Mouse (Mus musculus): ENCODE data around the gene Ndufb8.

Gene Ndufb8

DNA sequence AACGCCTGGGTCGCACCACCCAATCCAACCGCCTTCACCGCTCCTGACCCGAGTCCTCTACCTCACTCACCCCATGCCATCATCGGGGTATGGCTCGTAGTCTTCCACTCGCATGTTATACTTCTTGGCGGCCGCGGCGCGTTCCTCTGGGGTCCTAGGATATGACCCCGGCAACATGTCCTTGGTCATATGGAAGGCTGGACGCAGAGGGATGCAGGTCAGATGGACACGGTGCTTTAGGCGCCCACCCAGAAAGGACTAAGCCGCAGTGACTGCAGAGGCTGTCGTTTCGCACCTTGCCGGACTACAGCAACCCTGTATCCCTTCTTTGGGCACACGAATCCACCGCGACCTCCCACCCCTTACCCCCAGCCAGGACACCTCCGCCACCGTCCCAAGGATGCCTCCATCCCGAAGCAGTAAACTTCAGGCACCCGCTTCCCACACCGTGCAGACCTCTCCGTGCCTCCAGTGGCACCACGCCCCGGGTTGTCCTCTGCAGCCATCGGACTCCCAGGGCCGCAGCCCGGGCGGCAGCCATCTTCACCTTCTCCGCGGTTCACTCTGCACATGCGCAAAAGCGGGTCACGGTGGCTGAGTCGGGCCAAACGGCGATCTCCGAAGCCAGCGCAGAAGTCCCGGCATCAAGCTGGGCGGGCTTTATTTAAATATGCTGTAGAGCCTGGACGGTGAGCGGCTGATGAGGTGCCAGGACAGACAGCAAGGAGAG is at the start of gene Ndufb8:
Ndufb8 (minus strand) TSS at position 580 of the 730 bp plus-strand sequence.
- DNase-seq (ENCODE audit: low spot score), result peak; percentile 96

- no peak for DNase-seq (ENCODE audit: low spot score)
Measured at GRCm38 (mm10) chr19:44594180-44594579, 38.9 kb upstream of the Ndufb8 start.

DNA sequence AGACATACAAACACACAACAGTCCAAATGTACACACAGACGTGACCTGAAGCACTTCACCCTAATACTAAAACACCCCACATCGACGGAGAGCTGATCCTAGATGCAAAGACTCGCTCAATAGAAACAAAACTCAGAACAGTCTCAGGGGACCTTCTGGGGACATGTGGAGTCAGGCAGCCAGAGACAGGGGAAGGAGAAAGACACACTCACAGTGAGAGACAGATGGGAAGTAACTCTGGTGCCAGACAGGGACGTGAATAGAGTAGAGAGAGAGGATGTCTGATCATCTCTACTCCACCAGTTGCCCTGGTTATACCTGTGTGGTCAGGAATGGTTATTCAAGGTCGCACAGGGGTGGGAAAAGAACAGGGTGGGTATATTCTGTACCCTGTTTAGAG is 36.4 kb upstream of the Ndufb8 start:
- no peak for DNase-seq (ENCODE audit: low spot score)

GRCm38 (mm10) chr19:44590992-44591391 is 35.8 kb upstream of the Ndufb8 start:
- DNase-seq (ENCODE audit: low spot score), result no peak

- DNase-seq (ENCODE audit: low spot score), result no peak
Measured at GRCm38 (mm10) chr19:44589591-44590223, 34.5 kb upstream of the Ndufb8 start.

DNA sequence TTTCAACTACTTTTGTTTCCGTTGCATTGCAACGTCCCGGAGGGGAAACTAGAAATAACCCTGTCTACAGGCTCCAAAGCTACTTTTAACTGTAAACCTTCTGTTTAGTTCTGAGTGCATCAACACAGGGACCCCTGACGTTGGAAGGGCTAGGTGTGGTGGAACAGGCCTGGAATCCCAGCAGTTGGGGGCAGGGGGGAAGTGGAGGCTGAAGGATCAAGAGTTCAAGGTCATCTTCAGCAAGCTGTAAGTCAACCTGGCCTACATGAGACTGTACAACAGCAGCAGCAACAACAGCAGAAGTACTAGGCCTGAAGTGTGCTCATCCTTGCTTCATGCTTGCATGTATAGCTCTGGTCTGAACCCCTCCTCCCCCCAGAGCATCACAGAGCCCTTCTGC is 32.8 kb upstream of the Ndufb8 start:
- DNase-seq (ENCODE audit: low spot score), result no peak

GRCm38 (mm10) chr19:44582638-44583309 is 27.5 kb upstream of the Ndufb8 start:
- peak; percentile 95 for DNase-seq (ENCODE audit: low spot score)

- DNase-seq (ENCODE audit: low spot score), result no peak
Measured at GRCm38 (mm10) chr19:44582103-44582502, 26.9 kb upstream of the Ndufb8 start.

- DNase-seq (ENCODE audit: low spot score), result no peak
Measured at GRCm38 (mm10) chr19:44578038-44578437, 22.8 kb upstream of the Ndufb8 start.

GRCm38 (mm10) chr19:44576275-44576674 is 21.0 kb upstream of the Ndufb8 start:
- no peak for DNase-seq (ENCODE audit: low spot score)

- DNase-seq (ENCODE audit: low spot score), result no peak
Measured at GRCm38 (mm10) chr19:44567763-44568162, 12.5 kb upstream of the Ndufb8 start.

GRCm38 (mm10) chr19:44564006-44564405 is 8.8 kb upstream of the Ndufb8 start:
- no peak for DNase-seq (ENCODE audit: low spot score)

DNA sequence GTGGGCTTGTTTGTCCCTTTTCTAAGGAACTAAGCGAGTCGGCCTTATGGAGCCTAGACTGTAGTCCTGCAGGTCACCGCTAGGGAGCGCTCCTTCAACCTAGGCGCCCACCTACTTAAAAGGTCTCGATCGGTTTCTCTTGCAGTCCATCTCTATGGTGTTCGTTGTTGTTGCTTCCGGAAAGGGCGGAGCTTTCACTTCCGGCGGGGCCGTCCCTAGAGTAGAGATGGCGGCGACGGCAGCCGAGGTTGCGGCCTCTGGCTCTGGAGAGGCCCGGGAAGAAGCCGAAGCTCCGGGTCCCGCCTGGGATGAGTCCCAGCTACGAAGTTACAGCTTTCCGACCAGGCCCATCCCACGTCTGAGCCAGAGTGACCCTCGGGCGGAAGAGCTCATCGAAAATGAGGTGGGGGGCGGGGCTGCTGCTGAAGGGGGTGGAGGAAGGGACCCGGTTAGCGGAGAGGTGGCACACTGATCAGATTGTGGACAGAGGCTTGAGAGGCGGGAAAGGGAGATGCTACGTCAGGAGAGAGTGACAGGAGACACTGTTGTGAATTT is 7.5 kb upstream of the Ndufb8 start, which contains the start of gene Hif1an:
Hif1an (plus strand) TSS at position 199 of the 555 bp plus-strand sequence.
- peak; percentile 99 for DNase-seq (ENCODE audit: low spot score)

DNA sequence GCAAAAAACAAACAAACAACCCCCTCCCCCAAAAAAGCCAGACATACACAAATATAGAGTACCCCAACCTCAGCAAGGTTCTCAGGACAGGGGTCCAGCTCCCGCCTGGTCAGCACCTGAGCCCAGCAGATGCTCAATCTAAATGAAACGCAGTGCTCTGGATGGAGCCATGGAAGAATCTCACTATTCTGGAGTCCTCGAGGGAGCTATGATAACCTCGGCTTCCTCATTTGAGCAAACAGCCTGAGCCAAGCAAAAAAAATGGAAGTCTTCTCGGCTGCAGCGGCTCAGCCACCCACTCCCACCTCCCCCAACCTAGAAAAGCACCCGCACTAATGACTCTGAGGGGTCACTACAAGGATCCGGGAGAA is 765 bp downstream of the Ndufb8 start:
- no peak for DNase-seq (ENCODE audit: low spot score)

- DNase-seq (ENCODE audit: low spot score), result no peak
Measured at GRCm38 (mm10) chr19:44553286-44553685, 2.0 kb downstream of the Ndufb8 start.

DNA sequence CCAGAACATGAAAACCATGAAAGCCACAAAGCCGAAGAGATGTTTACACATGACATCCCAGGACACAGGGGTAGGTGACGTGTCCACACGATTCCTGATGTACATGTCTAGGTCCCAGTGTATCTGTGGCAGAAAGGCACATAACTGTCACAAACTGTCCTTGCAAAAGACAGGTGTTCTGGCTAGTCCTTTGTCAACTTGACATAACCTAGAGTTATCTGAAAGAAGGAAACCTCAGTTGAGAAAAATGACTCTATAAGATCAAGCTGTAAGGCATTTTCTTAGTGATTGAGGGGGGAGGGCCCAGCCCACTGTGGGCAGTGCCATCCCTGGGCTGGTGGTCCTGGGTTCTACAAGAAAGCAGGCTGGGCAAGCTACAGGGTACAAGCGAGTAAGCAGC is 2.5 kb downstream of the Ndufb8 start, which contains the start of gene Gm20538:
Gm20538 (minus strand) TSS at position 101 of the 400 bp plus-strand sequence.
- DNase-seq (ENCODE audit: low spot score), result no peak

GRCm38 (mm10) chr19:44545321-44546041 is 9.8 kb downstream of the Ndufb8 start, which contains the start of gene Sec31b:
Gene Sec31b (minus strand): TSS chr19:44545864.
- DNase-seq (ENCODE audit: low spot score), result peak; percentile 61

DNA sequence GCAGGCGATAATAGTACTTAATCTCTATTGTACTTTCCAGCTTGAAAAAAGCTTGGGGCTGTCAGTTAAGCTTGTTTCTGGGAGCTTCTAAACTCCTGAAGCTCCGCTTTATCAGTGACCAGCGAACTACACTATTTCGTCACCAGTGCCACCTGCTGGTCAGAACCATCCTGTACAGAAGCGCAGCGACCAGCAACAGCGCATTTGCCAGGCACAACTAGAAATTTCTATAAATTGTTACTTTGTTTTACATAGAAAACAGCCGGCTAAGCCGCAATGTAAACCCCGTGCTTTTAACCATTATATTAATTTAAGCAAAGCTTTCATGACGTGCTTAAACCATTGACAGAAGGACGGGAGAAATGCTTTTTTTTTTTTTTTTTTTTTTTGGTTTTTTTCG is 10.5 kb downstream of the Ndufb8 start:
- DNase-seq (ENCODE audit: low spot score), result peak; percentile 94

DNA sequence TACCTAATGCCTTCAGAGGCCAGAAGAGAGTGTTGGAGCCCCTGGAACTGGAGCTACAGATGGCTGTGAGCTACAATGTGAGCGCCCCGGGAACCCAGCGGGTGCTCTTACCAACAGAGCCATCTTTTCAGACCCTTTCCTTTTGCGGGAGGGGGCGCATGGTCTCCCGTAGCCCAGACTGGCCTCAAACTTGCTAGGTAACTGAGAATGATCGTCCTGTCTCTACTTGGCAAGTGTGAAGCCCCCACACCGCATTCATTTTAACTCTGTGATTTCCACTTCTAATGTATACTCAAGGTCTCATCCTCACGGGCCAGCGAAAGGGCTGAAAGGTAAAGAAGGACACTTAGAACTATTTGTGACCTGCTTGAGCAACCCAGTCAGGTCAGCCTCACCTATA is 10.9 kb downstream of the Ndufb8 start:
- no peak for DNase-seq (ENCODE audit: low spot score)

- no peak for DNase-seq (ENCODE audit: low spot score)
Measured at GRCm38 (mm10) chr19:44542694-44543178, 12.5 kb downstream of the Ndufb8 start.

- DNase-seq (ENCODE audit: low spot score), result no peak
Measured at GRCm38 (mm10) chr19:44537416-44537815, 17.8 kb downstream of the Ndufb8 start.

DNA sequence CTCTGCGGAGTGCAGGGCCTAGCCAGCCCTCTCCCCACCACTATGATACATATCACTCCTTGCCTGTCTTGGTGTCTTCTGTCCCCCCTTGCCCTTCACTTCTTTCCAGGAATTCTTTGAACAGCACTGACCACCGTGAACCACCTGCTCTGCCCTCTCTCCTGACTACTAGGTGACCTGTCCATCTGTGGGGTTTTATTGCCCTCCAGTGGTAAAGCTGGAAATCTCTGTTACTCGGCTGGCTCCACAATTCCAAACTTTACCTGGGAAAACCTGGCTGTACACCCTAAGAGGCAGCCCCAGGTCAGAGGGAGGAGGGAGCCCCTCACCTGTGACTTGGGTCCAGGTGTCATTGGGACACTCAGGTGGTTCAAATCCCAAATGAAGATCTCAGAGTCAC is 19.9 kb downstream of the Ndufb8 start:
- peak; percentile 49 for DNase-seq (ENCODE audit: low spot score)
